Mouse (Mus musculus): ENCODE measurements at regions not wholly inside any gene's neighbourhood (a gene's known extent, or its start where the extent isn't known, plus 50 kb on each side); places are given as distances from the start of the nearest gene placed in this dataset.

- TF ChIP-seq CTCF (IDR thresholded peaks at IDR 0.05) (no peak), EP300 (IDR thresholded peaks at IDR 0.05) (no peak)
These were observed 398.7 kb downstream of the Insc start for GRCm38 (mm10) chr7:115142163-115142562.
